Mouse (Mus musculus) kidney, adult 2 months (tissue): Measurements from ENCODE around the gene Ltb.

ENCODE experiments used
- CTCF ChIP-seq: fragments of 200-500 bp; conservative IDR thresholded peaks from 2 replicates; pipeline ENCODE4 v1.5.1; 2011; ENCODE audit warnings: low read depth, mild to moderate bottlenecking, control low read depth, low read length, moderate library complexity, mixed read lengths; ENCODE audit not compliant: insufficient read depth, insufficient read length
- POLR2A ChIP-seq: fragments of 200-500 bp; IDR thresholded peaks from one replicate; pipeline ENCODE4 v1.6.1; 2011; ENCODE audit warnings: low read depth, low read length, control low read depth

- no peak for TF ChIP-seq CTCF
- no peak for TF ChIP-seq POLR2A
Measured at GRCm38 (mm10) chr17:35202442-35202841, 8.2 kb downstream of the Ltb start.
